Mouse (Mus musculus) liver, adult 2 months (tissue): ENCODE data around the gene Acad10.

Source experiments
- CTCF ChIP-seq: fragments of 200-500 bp; IDR thresholded peaks from 2 replicates; pipeline ENCODE4 v1.5.1; 2011; ENCODE audit warnings: low read depth, low read length, control low read depth
- POLR2A ChIP-seq: fragments of 200-500 bp; IDR thresholded peaks from 2 replicates; pipeline ENCODE4 v1.6.1; 2011; ENCODE audit warnings: low read length, control low read depth; ENCODE audit not compliant: insufficient read depth; ENCODE audit errors: extremely low read depth

GRCm38 (mm10) chr5:121595758-121596157, 64.6 kb downstream of the Acad10 start:
- TF ChIP-seq POLR2A: no peak
- no peak for TF ChIP-seq CTCF
